Comparison of ENCODE assay signal across 21 mouse cellular contexts in the genomic region with DNA sequence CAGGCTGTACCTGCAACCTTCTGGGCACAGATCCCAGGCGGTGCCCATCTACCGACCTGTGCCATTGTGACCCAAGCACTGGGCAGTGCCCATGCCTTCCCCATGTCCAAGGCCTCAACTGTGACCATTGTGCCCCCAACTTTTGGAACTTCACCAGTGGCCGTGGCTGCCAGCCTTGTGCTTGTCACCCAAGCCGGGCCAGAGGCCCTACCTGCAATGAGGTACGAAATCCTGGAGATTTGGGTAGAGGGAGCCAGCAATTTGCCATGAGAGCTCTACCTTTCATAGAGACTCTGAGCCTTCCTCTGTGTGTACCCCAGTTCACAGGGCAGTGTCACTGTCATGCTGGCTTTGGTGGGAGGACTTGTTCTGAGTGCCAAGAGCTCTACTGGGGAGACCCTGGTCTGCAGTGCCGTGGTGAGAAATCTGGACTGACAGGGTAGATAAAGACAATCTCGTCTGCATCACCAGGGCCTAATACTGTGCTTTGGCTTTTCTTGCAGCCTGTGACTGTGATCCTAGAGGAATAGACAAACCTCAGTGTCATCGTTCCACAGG.
"Had no signal": no experiment of that assay in that cellular context is flagged by ENCODE, and none has a peak within 500 bp of the region (broad histone marks: within the 10 kb centered on the region; RNA-seq: fewer than 3 reads in every experiment).

No protein-coding gene starts in this region.

- DNase-seq: gastrocnemius, postnatal 14 days; gastrocnemius, postnatal 36 days; heart, postnatal 10 days; kidney, adult 11 months; kidney, adult 2 months; kidney, adult 9 months; kidney, postnatal 36 days; layer of hippocampus, adult 9-11 months; layer of hippocampus, postnatal 36 days; left cerebral cortex, postnatal 4 days had no signal

- H3K27ac ChIP-seq: heart, embryonic 10.5 days; hindbrain, embryonic 15.5 days; hindbrain, postnatal 0 days; kidney, embryonic 15.5 days; kidney, postnatal 0 days; limb, embryonic 13.5 days; limb, embryonic 15.5 days; liver, embryonic 12.5 days; liver, embryonic 14.5 days had no signal

- H3K4me2 ChIP-seq: heart, embryonic 12.5 days; hindbrain, embryonic 15.5 days; kidney, embryonic 15.5 days; limb, embryonic 13.5 days; limb, embryonic 15.5 days; liver, embryonic 12.5 days had no signal

- H3K27me3 ChIP-seq: heart, embryonic 12.5 days; hindbrain, embryonic 15.5 days; kidney, embryonic 15.5 days; limb, embryonic 13.5 days; limb, embryonic 15.5 days; liver, embryonic 12.5 days had no signal

- H3K4me3 ChIP-seq: heart, embryonic 10.5 days; heart, embryonic 12.5 days; hindbrain, embryonic 15.5 days; kidney, embryonic 15.5 days; limb, embryonic 13.5 days; limb, embryonic 15.5 days; liver, embryonic 12.5 days had no signal

- ATAC-seq: hindbrain, postnatal 0 days; intestine, embryonic 16.5 days; liver, embryonic 12.5 days had no signal

- H3K9ac ChIP-seq: heart, embryonic 12.5 days; hindbrain, embryonic 15.5 days; kidney, embryonic 15.5 days; limb, embryonic 13.5 days; limb, embryonic 15.5 days; liver, embryonic 12.5 days; liver, embryonic 14.5 days had no signal

- H3K36me3 ChIP-seq: hindbrain, embryonic 15.5 days had no signal

- H3K9me3 ChIP-seq: heart, embryonic 10.5 days; heart, embryonic 12.5 days; hindbrain, embryonic 15.5 days; kidney, embryonic 15.5 days; limb, embryonic 13.5 days; limb, embryonic 15.5 days; liver, embryonic 12.5 days had no signal
